Mouse (Mus musculus) hindbrain, embryonic 12.5 days (tissue): Measurements from ENCODE around the gene Polm. TPM values are rescaled to one million over a fixed set of nuclear protein-coding genes. Genes with fewer than 3 reads are reported as not detected.

Source experiments
- ATAC-seq: fragments of 200-750 bp; cut with Nextera tagmentation; 2 replicates; pipeline ENCODE4 v1.8.0; 2017; ENCODE audit warnings: moderate TSS enrichment; ENCODE audit not compliant: low FRiP score
- H3K27ac ChIP-seq: fragments of 300-500 bp; sonication (generic); 2 replicates; pipeline ENCODE4 v1.5.1; 2016; ENCODE audit warnings: mild to moderate bottlenecking
- H3K27me3 ChIP-seq: fragments of 300-500 bp; sonication (generic); 2 replicates; pipeline ENCODE4 v1.6.1; 2016; ENCODE audit warnings: mild to moderate bottlenecking
- H3K36me3 ChIP-seq: fragments of 300-500 bp; sonication (generic); 2 replicates; pipeline ENCODE4 v1.6.1; 2016; ENCODE audit warnings: mild to moderate bottlenecking
- H3K4me1 ChIP-seq: fragments of 300-500 bp; sonication (generic); 2 replicates; pipeline ENCODE4 v1.6.1; 2016
- H3K4me2 ChIP-seq: fragments of 300-500 bp; sonication (generic); replicated peaks from 2 replicates; pipeline ENCODE4 v1.6.1; 2016; ENCODE audit warnings: mild to moderate bottlenecking
- H3K4me3 ChIP-seq: fragments of 300-500 bp; sonication (generic); 2 replicates; pipeline ENCODE4 v1.5.1; 2016; ENCODE audit warnings: mild to moderate bottlenecking
- H3K9ac ChIP-seq: fragments of 300-500 bp; sonication (generic); 2 replicates; pipeline ENCODE4 v1.6.1; 2016; ENCODE audit warnings: mild to moderate bottlenecking, moderate library complexity
- H3K9me3 ChIP-seq: fragments of 300-500 bp; sonication (generic); replicated peaks from 2 replicates; pipeline ENCODE4 v1.6.1; 2016; ENCODE audit warnings: mild to moderate bottlenecking
- WGBS: fragments of 180-500 bp; shearing (Covaris S2); methylation state at CpG from one replicate; pipeline ENCODE4 v1.1.7; 2016; 5-methylcytosine and 5-hydroxymethylcytosine counted together
- polyA plus RNA-seq: library from polyadenylated mRNA; unstranded; fragments of >200 nt; fragmentation: Nextera tagmentation; extraction: Ambion mirVana; gene quantifications from 2 replicates; pipeline ENCODE4 v1.2.1, GENCODE M21; 2016

Gene Polm
- polyA plus RNA-seq, 1 experiment from 2014 or later: 8.5 TPM

GRCm38 (mm10) chr11:5799621-5800490, 38.0 kb downstream of the Polm start:
- no peak overlapping the region for H3K9ac ChIP-seq
- no peak overlapping the region for H3K4me3 ChIP-seq
- no peak for ATAC-seq
- H3K27me3 ChIP-seq: no peaks in the 10 kb centered on the region
- peaks cover 10% of the 10 kb centered on the region for H3K4me1 ChIP-seq
- 90% methylated on average over 17 of the region's 17 CpGs for WGBS
- H3K9me3 ChIP-seq: no peaks in the 10 kb centered on the region
- peaks cover 62% of the 10 kb centered on the region for H3K36me3 ChIP-seq
- no peak overlapping the region for H3K27ac ChIP-seq
- no peak overlapping the region for H3K4me2 ChIP-seq

- Histone ChIP-seq H3K9me3 (no peaks in the 10 kb centered on the region), H3K27ac (no peak overlapping the region), H3K4me2 (no peak overlapping the region), H3K4me1 (0 out of 2 replicates have a peak, but pooled peaks cover 1% of the 10 kb centered on the region), H3K27me3 (no peaks in the 10 kb centered on the region), H3K4me3 (no peak overlapping the region), H3K9ac (no peak overlapping the region), H3K36me3 (peaks cover 79% of the 10 kb centered on the region)
- no peak for ATAC-seq
- WGBS: 90% methylated on average over 5 of the region's 5 CpGs
These were observed 39.9 kb downstream of the Polm start for GRCm38 (mm10) chr11:5797928-5798327.

- H3K4me3 ChIP-seq: no peak overlapping the region
- WGBS: 76% methylated on average over 11 of the region's 11 CpGs
- no peak overlapping the region for H3K9ac ChIP-seq
- no peaks in the 10 kb centered on the region for H3K9me3 ChIP-seq
- H3K36me3 ChIP-seq: peaks cover 84% of the 10 kb centered on the region
- H3K4me2 ChIP-seq: no peak overlapping the region
- ATAC-seq: no peak
- no peaks in the 10 kb centered on the region for H3K27me3 ChIP-seq
- H3K4me1 ChIP-seq: no peaks in the 10 kb centered on the region
- no peak overlapping the region for H3K27ac ChIP-seq
These were observed 40.4 kb downstream of the Polm start for GRCm38 (mm10) chr11:5797371-5797770.

- no peak overlapping the region for H3K27ac ChIP-seq
- no peak overlapping the region for H3K4me3 ChIP-seq
- WGBS: 82% methylated on average over 15 of the region's 15 CpGs
- H3K27me3 ChIP-seq: no peaks in the 10 kb centered on the region
- H3K4me1 ChIP-seq: no peaks in the 10 kb centered on the region
- H3K36me3 ChIP-seq: peaks cover 89% of the 10 kb centered on the region
- no peak overlapping the region for H3K9ac ChIP-seq
- no peaks in the 10 kb centered on the region for H3K9me3 ChIP-seq
- H3K4me2 ChIP-seq: no peak overlapping the region
- no peak for ATAC-seq
These were observed 40.9 kb downstream of the Polm start for GRCm38 (mm10) chr11:5796939-5797338.

GRCm38 (mm10) chr11:5795706-5796105, 42.1 kb downstream of the Polm start:
- Histone ChIP-seq H3K27me3 (no peaks in the 10 kb centered on the region), H3K9me3 (no peaks in the 10 kb centered on the region), H3K4me1 (no peaks in the 10 kb centered on the region), H3K4me2 (no peak overlapping the region), H3K9ac (no peak overlapping the region), H3K4me3 (no peak overlapping the region), H3K27ac (no peak overlapping the region), H3K36me3 (peaks cover 90% of the 10 kb centered on the region)
- no peak for ATAC-seq
- WGBS: 89% methylated on average over 7 of the region's 7 CpGs

- Histone ChIP-seq H3K9ac (no peak overlapping the region), H3K4me1 (no peaks in the 10 kb centered on the region), H3K36me3 (peaks cover 86% of the 10 kb centered on the region), H3K27me3 (no peaks in the 10 kb centered on the region), H3K4me3 (no peak overlapping the region), H3K9me3 (no peaks in the 10 kb centered on the region), H3K27ac (no peak overlapping the region), H3K4me2 (no peak overlapping the region)
- 84% methylated on average over 9 of the region's 9 CpGs for WGBS
- no peak for ATAC-seq
These were observed 42.5 kb downstream of the Polm start for GRCm38 (mm10) chr11:5795290-5795689.

- ATAC-seq: no peak
- no peaks in the 10 kb centered on the region for H3K9me3 ChIP-seq
- H3K27ac ChIP-seq: no peak overlapping the region
- peaks cover 21% of the 10 kb centered on the region for H3K4me1 ChIP-seq
- WGBS: 100% methylated on average over 1 of the region's 1 CpGs
- H3K4me3 ChIP-seq: no peak overlapping the region
- peaks cover 40% of the 10 kb centered on the region for H3K36me3 ChIP-seq
- no peak overlapping the region for H3K9ac ChIP-seq
- H3K4me2 ChIP-seq: no peak overlapping the region
- H3K27me3 ChIP-seq: no peaks in the 10 kb centered on the region
These were observed 47.4 kb downstream of the Polm start for GRCm38 (mm10) chr11:5790431-5790830.

- no peak for ATAC-seq
- peaks cover 34% of the 10 kb centered on the region for H3K36me3 ChIP-seq
- H3K27me3 ChIP-seq: no peaks in the 10 kb centered on the region
- no peak overlapping the region for H3K9ac ChIP-seq
- no peaks in the 10 kb centered on the region for H3K9me3 ChIP-seq
- H3K4me2 ChIP-seq: peak overlapping the region; percentile 86
- H3K4me3 ChIP-seq: peak overlapping the region; percentile 83
- peaks cover 21% of the 10 kb centered on the region for H3K4me1 ChIP-seq
- H3K27ac ChIP-seq: no peak overlapping the region
- WGBS: 90% methylated on average over 3 of the region's 3 CpGs
These were observed 48.0 kb downstream of the Polm start for GRCm38 (mm10) chr11:5789754-5790333.

GRCm38 (mm10) chr11:5789071-5789753, 48.6 kb downstream of the Polm start:
- H3K36me3 ChIP-seq: peaks cover 29% of the 10 kb centered on the region
- H3K27me3 ChIP-seq: no peaks in the 10 kb centered on the region
- H3K4me2 ChIP-seq: peak overlapping the region; percentile 86
- H3K4me3 ChIP-seq: peak overlapping the region; percentile 83
- H3K4me1 ChIP-seq: peaks cover 21% of the 10 kb centered on the region
- no peaks in the 10 kb centered on the region for H3K9me3 ChIP-seq
- peak overlapping the region; percentile 83 for H3K9ac ChIP-seq
- H3K27ac ChIP-seq: peak overlapping the region; percentile 91; the same call in 1 of the 2 replicates
- peak; percentile 11 for ATAC-seq
- whole genome bisulfite sequencing: 83% methylated on average over 6 of the region's 6 CpGs

GRCm38 (mm10) chr11:5788056-5789014, 49.5 kb downstream of the Polm start, which contains the start of gene Dbnl:
TSS of gene Dbnl (plus strand) at chr11:5788488.
- peak within 1 kb of the TSS; percentile 86 for H3K4me2 ChIP-seq
- peak within 1 kb of the TSS; percentile 83 for H3K9ac ChIP-seq
- H3K36me3 ChIP-seq: peaks cover 20% of the 10 kb centered on the region
- under 1% methylated on average over 71 of the region's 74 CpGs for WGBS
- peaks cover 21% of the 10 kb centered on the region for H3K4me1 ChIP-seq
- peak; percentile 96 for ATAC-seq
- peak within 1 kb of the TSS; percentile 91 for H3K27ac ChIP-seq
- H3K27me3 ChIP-seq: no peaks in the 10 kb centered on the region
- H3K9me3 ChIP-seq: no peaks in the 10 kb centered on the region
- peak within 1 kb of the TSS; percentile 83 for H3K4me3 ChIP-seq

- Histone ChIP-seq H3K36me3 (peaks cover 15% of the 10 kb centered on the region), H3K27me3 (no peaks in the 10 kb centered on the region), H3K4me3 (peak overlapping the region; percentile 83), H3K9me3 (no peaks in the 10 kb centered on the region), H3K27ac (peak overlapping the region; percentile 91), H3K4me1 (peaks cover 21% of the 10 kb centered on the region), H3K9ac (peak overlapping the region; percentile 83), H3K4me2 (peak overlapping the region; percentile 86)
- no peak for ATAC-seq
- WGBS: 37% methylated on average over 8 of the region's 8 CpGs
These were observed 50.2 kb downstream of the Polm start for GRCm38 (mm10) chr11:5787671-5788055.
